Mouse (Mus musculus): Measurements from ENCODE around the gene Catsperd. TPM values are rescaled to one million over a fixed set of nuclear protein-coding genes. Genes with fewer than 3 reads are reported as not detected.

Gene Catsperd
- polyA plus RNA-seq, 1 experiment from 2014 or later = 0.51 TPM

DNA sequence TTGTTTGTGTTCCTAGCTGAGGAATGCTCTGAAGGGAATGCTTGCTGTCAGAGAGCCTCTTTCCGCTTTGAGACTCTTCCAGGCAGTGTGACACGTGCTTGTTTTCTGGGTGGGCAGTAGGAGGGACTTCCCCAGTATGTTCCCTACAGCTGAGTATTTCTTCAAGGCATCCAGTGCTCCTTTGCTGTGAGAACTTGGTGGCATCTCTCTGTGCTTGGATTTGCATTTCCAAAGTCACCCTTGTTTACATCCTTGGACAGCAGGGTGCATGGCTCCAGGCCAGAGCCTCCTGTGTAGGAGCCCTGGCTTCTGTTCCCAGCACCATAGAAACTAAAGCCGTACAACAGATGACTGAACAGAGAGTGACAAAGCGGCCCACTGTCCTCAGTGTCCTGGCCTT lies 80.7 kb downstream of the Catsperd start:
- Histone ChIP-seq H3K4me1 (replicated peaks; ENCODE audit: control insufficient read depth, insufficient read depth, low read length) (no peaks in the 10 kb centered on the region), H3K36me3 (ENCODE audit: control insufficient read depth, insufficient read depth, low read length) (peaks cover 38% of the 10 kb centered on the region), H3K4me2 (ENCODE audit: low read depth, low read length, severe bottlenecking) (no peak overlapping the region), H3K9ac (ENCODE audit: low read length) (no peak overlapping the region), H3K27ac (ENCODE audit: low read depth, low read length) (no peak overlapping the region), H3K27me3 (ENCODE audit: control insufficient read depth, insufficient read depth, low read length) (no peaks in the 10 kb centered on the region), H3K9me3 (ENCODE audit: control insufficient read depth, low read length) (no peaks in the 10 kb centered on the region), H3K4me3 (ENCODE audit: low read depth, low read length) (no peak overlapping the region)
- 90% methylated on average over 4 of the region's 4 CpGs for whole genome bisulfite sequencing
- DNase-seq (ENCODE audit: low spot score) = no peak
- no peak for ATAC-seq (replicated peaks; ENCODE audit: low FRiP score)

DNA sequence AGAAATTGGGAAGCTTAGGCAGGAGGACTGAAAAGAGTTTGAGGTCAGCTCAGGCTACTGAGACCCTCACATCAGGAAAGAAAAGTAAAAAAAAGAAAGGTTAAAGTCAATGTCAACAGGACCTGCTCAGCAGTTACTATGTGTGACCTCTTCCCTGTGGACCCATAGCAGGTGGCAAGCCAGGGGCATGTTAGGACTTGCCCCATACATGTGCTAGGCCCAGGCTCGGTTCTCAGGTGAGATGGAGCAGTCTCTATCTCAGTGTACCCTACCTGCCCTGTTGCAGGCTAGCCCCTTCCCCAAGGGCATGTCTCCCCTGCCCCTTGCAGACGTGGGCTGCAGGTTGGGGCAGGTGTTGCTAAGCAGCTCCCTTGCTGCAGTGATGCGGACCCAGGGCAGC lies 81.8 kb downstream of the Catsperd start:
- whole genome bisulfite sequencing = 96% methylated on average over 3 of the region's 3 CpGs
- no peak overlapping the region for H3K27ac ChIP-seq (ENCODE audit: low read depth, low read length)
- H3K27me3 ChIP-seq (ENCODE audit: control insufficient read depth, insufficient read depth, low read length) = no peaks in the 10 kb centered on the region
- no peaks in the 10 kb centered on the region for H3K9me3 ChIP-seq (ENCODE audit: control insufficient read depth, low read length)
- H3K36me3 ChIP-seq (ENCODE audit: control insufficient read depth, insufficient read depth, low read length) = peaks cover 38% of the 10 kb centered on the region
- no peak overlapping the region for H3K4me2 ChIP-seq (ENCODE audit: low read depth, low read length, severe bottlenecking)
- no peak for DNase-seq (ENCODE audit: low spot score)
- ATAC-seq (replicated peaks; ENCODE audit: low FRiP score) = no peak
- no peak overlapping the region for H3K4me3 ChIP-seq (ENCODE audit: low read depth, low read length)
- H3K9ac ChIP-seq (ENCODE audit: low read length) = no peak overlapping the region
- H3K4me1 ChIP-seq (replicated peaks; ENCODE audit: control insufficient read depth, insufficient read depth, low read length) = no peaks in the 10 kb centered on the region

Other genes starting within 250 kb of the Catsperd start
- 210 and 218 TPM in 2 replicates for gene Ptprs, start 151.7 kb upstream of the Catsperd start, polyA plus RNA-seq (2014; fragmentation: Nextera tagmentation; extraction: Ambion mirVana)
- not detected in 2 replicates for gene Znrf4, start 115.7 kb upstream of the Catsperd start, polyA plus RNA-seq (2014; fragmentation: Nextera tagmentation; extraction: Ambion mirVana)
- 1.1 and 1.3 TPM in 2 replicates for gene Gm20219, start 73.8 kb upstream of the Catsperd start, polyA plus RNA-seq (2014; fragmentation: Nextera tagmentation; extraction: Ambion mirVana)
- 74.7 and 75.0 TPM in 2 replicates for gene Safb2, start 43.6 kb upstream of the Catsperd start, polyA plus RNA-seq (2014; fragmentation: Nextera tagmentation; extraction: Ambion mirVana)
- 145 and 154 TPM in 2 replicates for gene Safb, start 43.3 kb upstream of the Catsperd start, polyA plus RNA-seq (2014; fragmentation: Nextera tagmentation; extraction: Ambion mirVana)
- gene 2410015M20Rik, start 18.4 kb upstream of the Catsperd start, polyA plus RNA-seq (2014; fragmentation: Nextera tagmentation; extraction: Ambion mirVana) = 171 and 183 TPM in 2 replicates
- gene Rpl36, start 14.7 kb upstream of the Catsperd start, polyA plus RNA-seq (2014; fragmentation: Nextera tagmentation; extraction: Ambion mirVana) = 1,269 and 1,280 TPM in 2 replicates
- 66.6 and 68.8 TPM in 2 replicates for gene Lonp1, start 1.3 kb upstream of the Catsperd start, polyA plus RNA-seq (2014; fragmentation: Nextera tagmentation; extraction: Ambion mirVana)
- 132 and 139 TPM in 2 replicates for gene Ranbp3, start 45.2 kb downstream of the Catsperd start, polyA plus RNA-seq (2014; fragmentation: Nextera tagmentation; extraction: Ambion mirVana)
- 292 and 332 TPM in 2 replicates for gene Ndufa11, start 89.6 kb downstream of the Catsperd start, polyA plus RNA-seq (2014; fragmentation: Nextera tagmentation; extraction: Ambion mirVana)
- gene Vmac, start 89.9 kb downstream of the Catsperd start, polyA plus RNA-seq (2014; fragmentation: Nextera tagmentation; extraction: Ambion mirVana) = 14.1 and 21.4 TPM in 2 replicates
- gene Nrtn, start 129.4 kb downstream of the Catsperd start, polyA plus RNA-seq (2014; fragmentation: Nextera tagmentation; extraction: Ambion mirVana) = 5.0 and 5.5 TPM in 2 replicates
- 40.4 and 43.1 TPM in 2 replicates for gene Dus3l, start 136.6 kb downstream of the Catsperd start, polyA plus RNA-seq (2014; fragmentation: Nextera tagmentation; extraction: Ambion mirVana)
- 1.3 and 1.8 TPM in 2 replicates for gene Prr22, start 142.1 kb downstream of the Catsperd start, polyA plus RNA-seq (2014; fragmentation: Nextera tagmentation; extraction: Ambion mirVana)
- gene Rfx2, start 202.9 kb downstream of the Catsperd start, polyA plus RNA-seq (2014; fragmentation: Nextera tagmentation; extraction: Ambion mirVana) = 10.9 and 11.1 TPM in 2 replicates
- not detected in 2 replicates for gene Acsbg2, start 246.3 kb downstream of the Catsperd start, polyA plus RNA-seq (2014; fragmentation: Nextera tagmentation; extraction: Ambion mirVana)
- 0.53 and 0.57 TPM in 2 replicates for gene 1700061G19Rik, start 247.3 kb downstream of the Catsperd start, polyA plus RNA-seq (2014; fragmentation: Nextera tagmentation; extraction: Ambion mirVana)

All from forebrain, embryonic 11.5 days (tissue).